Mouse (Mus musculus): ENCODE data around the gene Bcas3.

GRCm38 (mm10) chr11:85864363-85864762 lies 511.4 kb downstream of the Bcas3 start:
- TF ChIP-seq CTCF (IDR thresholded peaks at IDR 0.05; ENCODE audit: low read depth, low read length) = no peak
- no peak for TF ChIP-seq POLR2AphosphoS5 (IDR thresholded peaks at IDR 0.05; ENCODE audit: insufficient replicate concordance, low read depth, low read length)
- TF ChIP-seq TAL1 (conservative IDR thresholded peaks at IDR 0.05; ENCODE audit: low read depth, low read length) = no peak

Data from G1E (cell line).